Mouse (Mus musculus) kidney, postnatal 10 days (tissue): ENCODE results near the gene Ccdc157.
"Not testable (repeated sequence)": the region's sequence is repeated elsewhere in the genome, so short reads cannot be mapped to it uniquely, and the experiment has no call there.

Experiments
- DNase-seq: peaks from one replicate; pipeline ENCODE4 v3.0.0; 2021; ENCODE audit warnings: mixed read lengths

Ccdc157 gene

DNA sequence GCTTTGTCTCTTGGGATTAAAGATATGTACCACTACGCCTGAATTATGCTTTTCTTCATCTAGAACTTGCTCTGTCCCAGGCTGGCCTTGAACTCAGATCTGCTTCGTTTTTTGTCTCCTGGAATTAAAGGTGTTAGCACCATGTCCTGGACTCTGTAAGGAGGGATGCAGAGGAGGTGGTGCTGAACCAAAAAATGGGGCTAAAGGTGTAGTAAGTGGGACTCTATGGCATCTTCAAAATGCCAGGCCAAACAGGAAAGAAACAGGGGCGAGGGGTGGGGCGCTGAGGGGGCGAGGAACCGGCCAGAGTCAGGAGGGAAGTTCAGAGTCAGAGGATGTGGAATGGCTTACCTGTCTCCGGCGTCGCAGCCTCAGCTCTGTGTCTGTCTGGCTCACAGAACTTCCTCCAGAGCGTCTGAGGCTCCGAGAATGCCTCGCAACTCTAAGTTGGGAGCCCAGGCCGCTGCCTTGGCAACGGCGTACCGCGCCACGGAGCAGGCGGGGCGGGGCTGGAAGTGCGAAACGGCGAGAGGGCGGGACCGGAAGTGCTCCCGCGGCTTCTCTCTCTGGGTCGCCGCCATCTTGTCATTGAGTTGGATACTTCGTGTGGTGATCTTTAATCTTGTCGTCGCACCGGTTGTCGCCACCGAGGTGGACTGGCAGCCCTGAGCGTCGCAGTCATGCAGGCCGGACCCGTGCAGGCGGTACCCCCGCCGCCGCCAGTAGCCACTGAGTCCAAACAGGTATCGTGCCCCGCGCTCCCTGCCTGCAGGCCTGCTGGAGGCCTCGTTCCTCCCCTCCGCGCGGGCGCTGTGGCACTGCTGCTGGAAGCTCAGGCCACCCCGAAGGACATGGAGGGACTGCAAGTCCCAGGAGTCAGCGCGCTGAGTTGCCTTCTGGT, at the start of gene Ccdc157, which contains the start of gene Sf3a1:
TSS of gene Ccdc157 (minus strand) at position 486 of the 901 bp plus-strand sequence.
TSS of gene Sf3a1 (plus strand) at position 543 of the 901 bp plus-strand sequence.
- peak; percentile 97 for DNase-seq

DNA sequence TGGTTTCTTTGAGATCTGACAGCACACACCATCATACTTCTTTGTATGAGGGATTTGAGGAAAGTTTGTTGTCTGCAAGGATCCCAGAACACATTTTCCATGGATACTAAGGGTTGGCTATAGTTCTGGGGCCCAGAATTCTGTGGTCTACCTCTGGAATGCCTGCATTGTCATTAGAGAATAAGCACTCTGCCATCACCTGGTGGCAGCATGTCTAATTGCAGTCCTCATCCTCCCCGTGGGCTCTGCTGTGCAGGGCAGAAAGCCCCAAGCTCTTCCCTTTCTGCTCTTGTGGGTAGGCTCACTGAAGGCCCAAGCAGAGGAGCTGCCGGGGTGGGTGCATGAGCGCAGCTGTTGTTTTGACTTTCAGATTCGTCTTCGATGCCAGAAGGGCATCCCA, 49.5 kb upstream of the Ccdc157 start:
- DNase-seq, result no peak

DNA sequence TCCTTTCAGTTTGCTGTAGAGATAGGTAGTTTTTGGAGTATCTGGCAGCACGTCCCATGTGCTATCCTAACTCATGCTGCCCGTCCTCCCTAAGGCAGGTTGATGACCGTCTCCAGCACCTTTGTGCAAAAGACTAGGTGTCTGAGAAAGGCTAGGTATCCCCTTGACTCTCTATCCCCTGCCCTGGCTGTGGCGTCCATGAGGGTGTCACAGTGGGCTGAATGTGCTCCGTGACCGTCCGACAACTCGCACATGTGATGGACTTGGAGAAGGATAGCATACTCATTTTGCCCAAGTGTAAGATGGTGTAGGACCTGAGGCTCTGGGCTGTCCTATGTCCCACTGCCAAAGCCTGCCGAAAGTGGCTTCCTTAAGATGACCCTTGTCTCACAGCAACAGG, 47.6 kb upstream of the Ccdc157 start:
- no peak for DNase-seq

DNA sequence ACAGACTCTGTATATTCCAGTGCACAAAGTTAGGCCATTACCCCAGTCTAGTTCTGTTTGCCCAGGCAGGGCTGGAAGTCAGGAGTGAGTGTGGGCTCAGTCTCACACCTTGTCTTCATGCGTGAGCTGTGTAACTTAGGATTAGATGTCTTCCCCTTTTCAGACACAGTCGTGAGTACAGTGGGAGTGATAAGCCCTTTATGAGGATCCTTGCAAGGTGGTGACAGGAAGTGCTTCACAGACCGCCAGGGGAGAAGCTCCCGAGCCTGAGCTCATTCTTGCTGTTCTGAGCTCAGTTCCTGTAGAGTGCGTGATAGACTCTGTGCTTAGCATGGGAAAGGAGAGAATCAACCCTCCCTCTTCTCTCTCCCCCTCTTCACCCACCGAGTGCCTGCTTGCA, 46.5 kb upstream of the Ccdc157 start:
- DNase-seq, result no peak

DNA sequence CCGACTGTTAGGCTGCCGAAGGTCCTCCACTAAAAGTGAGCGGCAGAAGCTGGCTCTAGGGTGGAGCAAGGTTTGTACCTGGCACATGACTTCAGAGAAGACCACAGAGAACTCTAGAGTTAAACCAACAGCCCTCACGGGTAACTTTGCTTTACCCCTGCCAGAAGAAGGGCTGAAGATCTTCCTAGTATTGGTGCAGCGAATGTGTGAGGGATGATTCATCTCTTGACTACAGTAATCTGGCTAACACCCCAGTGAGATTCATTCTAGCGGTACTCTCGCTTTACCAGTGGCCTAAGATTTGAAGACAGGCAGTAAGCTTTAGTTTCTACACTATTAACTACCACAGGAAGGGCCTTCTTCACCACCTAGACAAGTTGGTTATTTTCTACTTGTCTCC, 45.9 kb upstream of the Ccdc157 start:
- no peak for DNase-seq

DNA sequence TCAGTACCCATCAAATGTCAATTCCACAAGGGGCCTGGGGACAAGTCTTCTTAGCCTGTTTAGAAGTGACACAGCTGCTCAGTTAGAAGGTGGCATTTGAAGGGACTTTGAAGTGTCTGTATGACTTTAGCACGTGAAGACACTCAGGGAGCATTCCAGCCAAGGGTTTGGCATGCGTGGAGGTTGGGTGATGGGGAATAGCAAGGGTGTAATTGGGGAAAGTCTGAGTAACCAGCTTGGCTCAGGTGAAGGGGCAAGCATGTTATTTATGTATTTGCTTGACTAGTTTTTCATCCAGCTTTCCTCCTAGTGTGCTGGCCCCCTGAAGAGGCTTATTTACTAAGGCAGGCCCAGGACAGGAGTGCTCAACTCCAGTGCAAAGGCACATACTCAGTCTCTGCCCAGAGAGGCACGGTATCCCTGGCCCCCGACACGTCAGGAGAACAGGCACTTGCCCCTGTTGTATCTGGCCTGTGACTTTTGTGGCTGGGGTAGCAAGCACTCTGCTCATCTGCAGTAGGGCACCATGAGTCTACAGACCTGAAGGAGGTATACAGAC, 45.1 kb upstream of the Ccdc157 start:
- DNase-seq, result no peak

DNA sequence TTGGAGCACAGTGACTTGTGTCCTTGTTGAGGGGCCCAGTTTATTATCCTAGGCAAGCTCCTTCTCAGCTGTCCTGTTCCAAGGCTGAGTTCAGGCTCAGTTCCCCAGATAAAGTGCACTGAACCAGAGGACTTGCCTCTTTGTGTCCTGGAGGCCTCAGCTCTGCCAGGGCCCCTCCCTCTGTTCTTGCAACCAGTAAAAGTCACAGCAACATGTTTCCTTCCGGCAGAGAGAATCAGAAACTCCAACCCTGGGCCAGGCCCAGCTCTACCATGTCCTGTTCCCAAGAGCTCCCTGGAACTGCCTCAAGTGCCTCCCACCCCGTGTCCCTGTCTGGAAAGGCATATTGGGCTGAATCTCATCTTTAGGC, 43.6 kb upstream of the Ccdc157 start:
- peak; percentile 79 for DNase-seq

DNA sequence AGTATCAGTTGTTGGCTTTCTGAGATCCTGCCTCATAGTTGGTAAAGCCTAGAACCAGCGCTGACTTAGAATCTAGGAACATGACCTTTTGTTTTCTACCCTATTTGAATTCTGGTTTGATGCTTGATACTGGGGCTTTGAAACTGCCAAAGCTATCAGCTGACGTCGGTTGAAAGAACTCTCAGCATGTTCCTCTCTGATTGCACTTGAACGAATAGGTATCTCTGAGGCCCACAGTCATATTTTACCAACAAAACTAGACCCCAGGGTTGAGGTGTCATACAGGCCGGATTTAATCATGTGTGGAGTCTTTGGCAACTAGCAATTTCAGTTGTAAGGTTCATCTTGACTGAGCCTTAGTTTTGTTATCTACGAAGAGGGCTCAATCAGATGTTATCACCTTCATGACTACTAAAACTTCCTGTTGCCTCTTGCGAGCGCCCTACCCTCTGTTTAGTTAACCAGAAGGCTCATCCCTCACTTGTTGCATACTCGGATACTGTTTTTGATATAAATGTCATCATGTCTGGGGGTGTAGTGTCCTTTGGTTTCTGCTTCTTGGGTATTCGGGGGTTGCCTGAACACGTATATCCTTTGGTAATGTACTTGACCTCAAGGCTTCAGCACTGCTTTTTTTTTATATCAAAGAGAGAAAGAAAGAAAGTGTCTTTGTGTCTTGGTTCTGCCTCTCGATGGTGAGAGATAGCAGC, 43.1 kb upstream of the Ccdc157 start:
- no peak for DNase-seq

DNA sequence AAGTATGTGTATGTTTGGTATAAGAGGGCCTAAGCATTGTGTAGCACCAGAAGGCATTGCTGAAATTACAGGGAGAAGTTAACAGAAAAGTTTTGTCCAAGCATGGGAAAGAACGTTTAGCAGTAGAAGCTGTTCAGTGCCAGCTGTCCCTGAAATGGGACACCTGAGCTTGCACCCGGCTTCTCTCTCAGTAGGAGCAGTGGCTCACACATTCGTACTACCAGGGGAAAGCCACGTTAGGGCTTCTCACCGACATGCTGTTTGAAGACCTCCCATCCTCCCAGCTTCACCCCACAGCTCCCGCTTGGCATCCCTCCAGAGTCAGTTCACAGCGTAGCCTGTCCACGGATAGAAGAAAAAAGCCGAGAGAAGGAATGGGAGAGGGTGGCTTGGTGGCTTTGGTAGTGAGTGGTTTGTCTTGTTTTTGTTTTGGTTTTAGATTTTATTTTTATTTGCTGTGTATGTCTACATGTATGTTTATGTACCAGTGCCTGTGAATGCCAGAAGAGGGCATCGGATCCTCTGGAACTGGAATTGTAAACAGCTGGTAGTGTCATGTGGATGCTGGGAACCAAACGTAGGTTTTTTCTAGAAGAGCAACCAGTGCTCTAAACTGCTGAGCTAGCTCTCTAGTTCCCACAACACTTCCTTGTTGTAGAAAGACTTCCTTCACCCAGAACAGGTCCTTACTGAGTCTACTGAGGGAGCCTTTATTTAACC, 42.0 kb upstream of the Ccdc157 start:
- DNase-seq, result peak; percentile 65

DNA sequence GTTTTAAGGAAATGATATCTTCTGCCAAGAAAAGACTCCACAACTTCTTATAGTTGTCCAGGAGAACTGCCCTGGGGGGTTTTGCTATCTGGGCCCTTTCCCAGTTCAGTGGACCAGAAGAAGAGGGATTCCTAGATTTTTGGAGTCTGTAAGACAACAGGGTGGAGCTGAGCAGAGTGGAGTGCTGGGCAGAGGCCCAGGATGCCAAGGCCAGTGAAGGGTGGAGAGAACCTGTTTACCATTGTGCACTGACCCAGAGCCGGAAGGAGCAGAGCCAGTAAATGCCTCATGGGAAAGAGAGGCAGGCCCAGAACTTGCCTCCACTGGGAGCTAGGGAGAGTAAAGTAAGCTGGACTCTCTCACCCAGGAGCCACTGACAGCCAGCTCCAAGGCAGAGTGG, 37.6 kb upstream of the Ccdc157 start:
- peak; percentile 80 for DNase-seq

DNA sequence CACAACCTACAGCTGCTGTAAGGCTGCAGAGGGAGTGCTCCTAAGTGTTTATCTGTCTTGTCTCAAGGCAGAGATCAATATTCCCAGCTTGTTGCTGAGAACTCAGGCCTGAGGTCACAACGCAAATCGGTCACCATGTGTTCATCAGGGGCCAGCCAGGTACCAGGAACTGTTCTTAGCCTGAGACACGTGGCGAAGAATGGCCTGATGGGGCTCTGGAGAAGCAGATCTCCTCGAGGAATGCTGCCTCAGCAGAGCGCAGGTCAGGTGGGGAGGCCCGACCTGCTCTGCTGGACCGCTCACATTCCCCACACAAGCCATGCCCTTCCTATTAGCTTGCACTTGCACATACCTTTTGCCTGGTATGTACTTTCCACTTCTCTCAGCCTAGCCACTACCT, 36.5 kb upstream of the Ccdc157 start:
- peak; percentile 80 for DNase-seq

DNA sequence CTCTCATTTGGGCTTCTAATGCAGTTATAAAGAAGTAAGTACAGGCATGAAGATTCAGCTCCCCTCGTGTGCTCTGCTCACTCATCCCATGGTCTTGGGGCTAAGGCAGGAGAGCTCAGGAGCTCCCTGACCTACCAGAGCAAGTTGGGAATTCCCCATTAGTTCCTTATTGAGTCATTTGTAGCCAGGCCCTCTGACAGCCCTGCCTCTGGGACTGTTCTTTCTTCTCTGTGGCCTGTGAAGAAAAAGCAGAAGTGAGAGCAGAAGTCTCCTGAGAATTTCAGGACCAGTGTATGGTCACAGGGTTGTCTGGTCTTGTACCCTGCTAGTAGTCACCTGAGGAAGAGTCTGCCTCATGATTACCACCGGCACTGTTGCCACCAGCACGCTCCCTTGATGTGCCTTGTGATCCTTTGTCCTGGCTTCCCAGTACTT, 35.5 kb upstream of the Ccdc157 start:
- DNase-seq, result no peak

DNA sequence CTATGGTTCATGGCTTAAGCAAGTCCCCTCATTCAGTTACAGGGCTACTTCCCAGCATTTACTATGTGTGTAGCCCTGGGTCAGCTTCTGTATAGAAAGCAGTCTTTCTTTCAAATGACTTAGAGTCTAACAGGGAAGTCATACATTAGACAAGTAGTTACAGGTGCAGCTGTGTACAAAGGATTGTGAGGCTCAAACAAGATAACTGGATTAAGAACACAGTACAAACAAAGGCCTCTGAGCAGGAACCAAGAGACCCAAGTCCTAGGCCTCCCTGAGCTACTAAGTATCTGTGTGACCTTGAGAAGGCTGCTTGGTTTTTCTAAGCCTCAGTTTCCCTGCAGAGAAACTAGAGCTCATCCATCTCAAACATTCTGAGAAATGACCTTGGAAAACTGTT, 33.3 kb upstream of the Ccdc157 start:
- DNase-seq, result no peak

DNA sequence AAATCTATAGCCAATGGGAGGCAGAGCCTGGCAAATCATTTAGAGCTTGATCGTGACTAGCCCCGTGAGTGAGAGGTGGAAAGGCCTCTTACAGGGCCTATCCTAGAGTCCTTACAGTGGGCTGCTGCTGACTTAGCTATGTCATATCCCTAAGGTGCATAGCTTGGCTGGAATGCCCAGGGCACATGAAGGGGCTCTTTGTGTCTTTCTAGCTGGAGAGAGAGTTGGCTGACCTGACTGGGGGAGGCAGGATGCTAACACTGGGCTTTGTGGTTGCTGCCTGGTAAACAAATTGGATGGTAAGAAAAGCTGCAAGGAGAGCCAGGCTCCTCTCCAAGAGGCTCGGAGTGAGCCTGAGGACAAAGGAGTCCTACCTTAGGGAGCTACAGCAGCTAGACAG, 32.7 kb upstream of the Ccdc157 start:
- no peak for DNase-seq

DNA sequence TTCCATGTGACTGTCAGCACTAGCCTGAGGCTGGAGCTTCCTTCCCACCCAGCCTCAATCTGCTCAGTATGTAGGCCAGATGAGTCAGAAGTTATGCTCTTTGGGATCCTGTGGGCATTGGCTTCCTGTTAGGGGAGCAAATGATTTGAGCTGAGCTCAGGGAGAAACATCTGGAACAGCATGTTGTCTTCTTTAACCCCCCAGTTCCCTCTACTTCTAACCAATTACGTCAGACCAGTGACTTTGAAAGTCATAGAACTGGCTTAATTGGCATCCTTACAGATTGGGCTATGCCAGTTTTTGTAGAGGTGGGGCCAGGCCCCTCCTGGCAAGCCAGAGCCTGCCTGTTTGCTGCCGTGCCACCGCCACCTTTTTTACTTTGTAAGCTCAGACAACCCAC, 30.6 kb upstream of the Ccdc157 start:
- no peak for DNase-seq

DNA sequence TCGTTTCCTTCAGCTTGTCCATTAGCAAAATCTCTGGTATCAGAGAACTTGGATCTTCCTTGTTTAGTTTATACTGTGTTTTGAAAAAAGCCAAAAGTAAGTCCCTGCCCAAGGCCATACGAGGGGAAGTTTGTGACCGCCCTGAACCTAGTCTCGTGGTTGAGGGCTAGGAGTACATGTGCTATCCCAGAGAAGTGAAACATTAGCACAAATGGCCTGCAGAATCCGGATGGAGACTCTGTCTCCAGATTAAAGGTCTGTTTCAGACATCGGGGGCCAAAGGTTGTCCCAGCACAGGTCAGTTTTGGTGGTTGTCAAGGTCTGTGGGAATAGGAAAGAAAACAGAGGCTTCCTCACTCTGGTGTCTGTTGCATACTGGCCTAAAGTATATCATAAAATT, 29.1 kb upstream of the Ccdc157 start:
- peak; percentile 63 for DNase-seq

DNA sequence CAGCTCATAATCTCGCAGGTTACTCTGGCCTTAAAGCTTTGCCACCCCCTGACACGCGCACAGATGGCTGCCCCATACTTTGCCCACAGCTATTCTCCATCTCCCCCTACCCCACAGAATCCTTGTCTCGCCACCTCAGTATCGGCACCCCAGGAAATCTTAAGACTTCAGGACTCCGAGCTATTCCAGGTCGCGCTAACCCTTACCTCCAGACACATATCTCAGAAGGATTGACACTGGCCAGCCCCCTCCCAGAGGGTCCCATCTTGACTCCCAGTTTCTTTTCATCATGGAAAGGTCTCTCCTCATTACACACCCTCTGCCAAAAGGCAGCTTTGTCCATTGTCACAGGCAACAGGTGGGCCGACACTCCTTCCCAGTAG, 27.2 kb upstream of the Ccdc157 start:
- DNase-seq, result no peak

DNA sequence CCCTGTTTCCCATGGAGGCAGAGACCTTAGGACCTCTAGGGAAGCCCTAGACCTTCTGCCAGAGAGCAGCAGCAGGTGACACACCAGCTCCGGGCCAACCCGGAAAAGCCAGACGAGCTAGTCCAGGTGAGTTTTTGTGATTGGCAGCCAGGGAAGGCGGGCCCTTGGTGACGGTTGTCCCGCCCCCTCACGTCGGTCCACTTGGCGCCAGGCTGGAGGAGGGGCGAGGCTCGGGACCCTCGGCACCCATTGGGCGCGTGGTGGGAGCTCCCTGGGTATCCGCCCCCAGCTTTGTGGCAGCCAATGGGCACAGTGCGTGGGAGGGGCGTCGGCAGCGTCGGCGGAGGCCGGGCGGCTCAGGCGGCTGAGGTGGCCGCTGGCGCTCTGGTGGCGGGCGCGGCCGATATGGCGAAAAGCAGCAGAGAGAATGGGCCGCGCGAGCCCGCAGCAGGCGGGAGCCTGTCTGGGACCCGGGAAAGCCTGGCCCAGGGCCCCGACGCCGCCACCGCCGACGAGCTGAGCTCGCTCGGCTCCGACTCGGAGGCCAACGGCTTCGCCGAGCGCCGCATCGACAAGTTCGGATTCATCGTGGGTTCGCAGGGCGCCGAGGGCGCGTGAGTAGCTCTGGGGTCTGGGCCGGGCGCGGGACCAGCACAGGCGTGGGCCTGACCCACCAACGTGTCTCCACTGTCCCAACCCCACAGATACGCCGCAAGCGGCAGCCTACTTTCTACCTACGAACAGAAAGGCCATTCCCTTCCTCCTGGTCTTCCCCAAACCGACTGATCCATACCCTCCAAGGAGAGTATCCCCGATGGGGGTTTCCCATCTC, 26.6 kb upstream of the Ccdc157 start, which contains the start of gene Tbc1d10a:
TSS of gene Tbc1d10a (plus strand) at position 304 of the 832 bp plus-strand sequence.
- DNase-seq, result peak; percentile 99

DNA sequence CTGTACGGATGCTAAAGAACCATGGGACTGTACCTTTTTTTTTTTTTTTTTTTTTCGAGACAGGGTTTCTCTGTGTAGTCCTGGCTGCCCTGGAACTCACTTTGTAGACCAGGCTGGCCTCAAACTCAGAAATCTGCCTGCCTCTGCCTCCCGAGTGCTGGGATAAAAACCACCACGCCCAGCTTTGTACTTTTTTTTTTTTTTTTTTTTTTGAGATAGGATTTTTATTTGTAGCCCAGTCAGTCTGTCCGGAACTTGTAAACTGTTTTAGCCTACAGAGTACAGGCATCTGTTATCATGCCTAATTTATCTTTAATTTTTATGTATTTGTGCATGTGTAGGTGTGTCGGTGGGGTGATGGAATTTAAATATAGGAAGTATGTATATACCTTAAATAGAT, 25.4 kb upstream of the Ccdc157 start:
- not testable (repeated sequence) for DNase-seq

DNA sequence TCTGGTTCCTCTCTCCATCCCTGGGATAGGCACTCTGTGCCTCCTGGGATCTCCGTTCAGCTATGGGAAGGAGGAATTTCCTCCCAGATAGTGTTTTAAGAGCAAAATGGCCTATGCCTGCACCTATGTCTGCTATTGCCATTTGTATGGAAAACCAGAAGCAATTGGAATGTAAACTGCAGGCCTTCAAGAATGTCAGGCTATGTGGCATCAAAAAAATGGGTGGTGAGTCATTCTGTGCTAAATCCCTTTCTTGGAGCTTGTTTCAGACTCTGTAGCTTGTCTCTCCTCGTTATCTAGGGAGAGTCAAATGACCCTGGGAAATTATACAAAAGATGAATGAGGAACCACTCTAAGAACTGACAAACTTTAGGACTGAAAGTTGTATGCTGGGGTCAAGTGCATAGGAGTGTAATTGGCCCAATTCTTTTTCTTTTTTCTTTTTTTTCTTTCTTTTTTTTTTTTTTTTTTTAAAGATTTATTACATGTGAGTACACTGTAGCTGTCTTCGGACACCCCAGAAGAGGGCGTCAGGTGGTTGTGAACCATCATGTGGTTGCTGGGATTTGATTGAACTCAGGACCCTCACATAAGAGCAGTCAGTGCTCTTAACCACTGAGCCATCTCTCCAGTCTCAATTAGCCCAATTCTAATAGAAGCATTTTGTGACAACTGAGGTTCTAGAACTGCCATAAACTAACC, 24.3 kb upstream of the Ccdc157 start:
- no peak for DNase-seq

DNA sequence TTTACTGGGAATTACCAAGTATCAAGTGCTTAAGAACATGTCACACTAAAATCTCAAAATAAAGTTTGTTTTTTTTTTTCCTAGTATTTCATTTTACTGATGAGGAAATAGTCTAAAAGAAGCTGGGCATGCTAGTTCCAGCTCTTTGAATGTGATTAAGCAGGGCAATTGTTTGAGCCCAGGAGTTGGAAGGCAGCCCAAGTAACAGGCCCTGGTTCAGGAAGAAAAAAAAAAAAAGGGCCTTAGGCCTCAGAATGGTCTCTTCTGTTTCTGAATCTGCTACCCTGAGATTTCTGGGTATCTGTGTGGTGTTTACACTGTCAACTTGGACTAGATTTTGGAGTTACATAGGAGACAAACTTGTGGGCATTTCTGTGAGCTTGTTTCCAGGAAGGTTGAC, 23.4 kb upstream of the Ccdc157 start:
- no peak for DNase-seq
